Mouse (Mus musculus): ENCODE results near the gene Clock.

Gene Clock

DNA sequence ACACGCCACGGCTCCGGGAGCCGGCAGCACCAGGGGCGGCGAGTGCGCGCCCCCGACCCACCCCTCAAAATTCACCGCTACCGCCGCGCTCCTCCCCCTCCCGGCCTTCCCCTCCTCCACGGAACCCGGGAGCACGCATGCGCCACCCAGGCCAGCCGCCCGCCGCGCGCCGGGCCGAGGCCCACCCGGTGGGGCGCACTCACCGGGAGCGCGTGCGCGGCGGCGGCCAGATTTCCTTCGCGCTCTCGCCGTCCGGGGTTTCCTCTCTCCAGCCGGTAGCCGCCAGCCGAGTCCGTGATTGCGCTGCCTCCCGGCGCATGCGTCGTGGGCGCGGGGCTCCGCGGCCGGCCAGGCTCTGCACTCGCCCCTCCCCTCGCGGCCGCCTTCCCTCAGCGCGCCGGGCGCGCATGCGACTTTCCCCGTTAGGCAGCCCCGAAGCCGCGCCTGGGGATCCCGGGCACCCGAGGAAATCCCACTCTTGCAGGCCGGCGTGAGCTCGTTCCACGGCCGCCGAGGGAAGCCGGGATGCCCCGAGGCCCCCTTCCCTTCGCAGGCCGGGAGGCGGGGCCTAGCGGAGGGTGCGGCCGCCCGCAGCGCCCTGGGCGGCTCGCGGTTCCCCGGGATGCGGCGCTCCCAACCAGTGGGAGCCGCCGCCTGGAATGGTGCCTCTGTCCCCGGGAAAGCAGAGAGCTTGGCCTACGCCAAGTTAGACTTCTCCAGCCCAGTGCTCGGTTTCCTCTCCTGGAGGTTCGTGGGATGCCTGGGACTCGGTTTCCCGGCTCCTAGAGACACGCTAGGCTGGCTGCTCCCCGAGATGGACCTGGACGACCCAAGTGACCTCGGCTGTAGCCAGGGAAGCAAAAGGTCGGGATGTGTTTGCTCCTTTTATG lies at the start of gene Clock:
Gene Clock (minus strand): TSS at position 341 of the 890 bp plus-strand sequence.
- in situ Hi-C loops (cut with MboI; ENCODE audit: unreplicated experiment in 2 of 2): loop anchor here (5.0 kb wide), 2 partner anchors 162 to 167 kb away; partner anchors contain the start of gene Srd5a3 (in 1 of the 2)

- in situ Hi-C loops (cut with MboI; ENCODE audit: unreplicated experiment in 2 of 2): no loop called here
These were observed 47.5 kb upstream of the Clock start for GRCm38 (mm10) chr5:76351953-76352611.

DNA sequence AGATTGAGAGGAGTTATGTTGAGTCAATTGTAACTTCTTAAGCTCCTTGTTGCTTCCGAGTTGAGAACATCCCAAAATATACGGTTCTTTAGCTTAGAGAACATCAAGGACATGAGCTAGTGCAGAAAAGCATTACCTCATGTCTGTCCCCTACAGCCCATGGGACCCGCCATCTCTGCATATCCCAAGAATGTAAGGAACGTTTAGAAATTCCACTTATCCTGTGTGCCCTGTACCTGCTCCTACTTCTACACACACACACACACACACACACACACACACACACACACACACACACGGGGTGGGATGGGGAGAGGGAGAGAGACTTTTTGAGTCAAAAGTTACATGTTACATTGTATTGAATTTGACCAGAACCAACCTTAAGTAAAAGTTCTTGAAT lies 46.9 kb upstream of the Clock start:
- in situ Hi-C loops (cut with MboI; ENCODE audit: unreplicated experiment in 2 of 2): no loop called here

DNA sequence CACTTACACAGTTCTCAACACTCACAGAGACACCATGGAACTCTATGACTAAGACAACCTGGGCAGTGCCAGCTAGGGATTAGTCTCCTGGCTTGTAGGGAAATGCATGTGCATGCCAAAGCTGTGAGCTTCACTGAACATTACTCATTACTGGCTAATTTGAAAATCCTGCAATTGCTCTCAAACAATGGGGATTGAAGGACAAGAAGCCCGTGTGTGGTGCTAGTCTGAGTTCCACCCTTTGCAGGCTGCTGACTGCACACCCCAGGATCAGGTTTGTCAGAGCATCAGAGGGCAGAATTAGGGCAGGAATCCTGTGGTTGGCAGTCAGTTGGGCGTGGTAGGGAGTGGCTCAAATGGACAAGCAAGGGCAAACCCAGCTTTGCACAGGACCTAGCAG lies 41.5 kb upstream of the Clock start:
- in situ Hi-C loops (cut with MboI; ENCODE audit: unreplicated experiment in 2 of 2): no loop called here

DNA sequence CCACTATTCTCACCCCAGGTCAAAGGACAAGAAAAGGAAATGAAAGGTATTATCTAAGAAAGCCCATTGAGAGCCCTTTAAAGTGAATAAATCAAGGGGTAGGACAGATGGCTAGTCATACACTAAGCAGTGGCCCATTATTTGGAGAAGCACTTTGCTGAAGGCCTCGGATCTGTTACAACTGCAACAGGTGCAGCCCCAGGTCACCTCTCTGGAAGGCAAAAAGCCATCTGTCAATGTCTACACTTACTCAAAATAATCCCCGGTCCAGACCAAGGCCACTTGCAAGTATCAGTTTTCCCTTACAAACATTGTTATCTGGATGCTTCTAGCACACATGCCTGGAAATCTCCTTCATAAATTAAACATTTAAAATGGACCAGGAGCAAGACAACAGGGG lies 36.3 kb upstream of the Clock start:
- in situ Hi-C loops (cut with MboI; ENCODE audit: unreplicated experiment in 2 of 2): no loop called here

- in situ Hi-C loops (cut with MboI; ENCODE audit: unreplicated experiment in 2 of 2): loop anchor here in 1 of 2 experiments (10.0 kb wide), 1 partner anchor 58 kb away; no protein-coding TSS in a partner anchor
These were observed 32.5 kb upstream of the Clock start for GRCm38 (mm10) chr5:76337100-76337499.

DNA sequence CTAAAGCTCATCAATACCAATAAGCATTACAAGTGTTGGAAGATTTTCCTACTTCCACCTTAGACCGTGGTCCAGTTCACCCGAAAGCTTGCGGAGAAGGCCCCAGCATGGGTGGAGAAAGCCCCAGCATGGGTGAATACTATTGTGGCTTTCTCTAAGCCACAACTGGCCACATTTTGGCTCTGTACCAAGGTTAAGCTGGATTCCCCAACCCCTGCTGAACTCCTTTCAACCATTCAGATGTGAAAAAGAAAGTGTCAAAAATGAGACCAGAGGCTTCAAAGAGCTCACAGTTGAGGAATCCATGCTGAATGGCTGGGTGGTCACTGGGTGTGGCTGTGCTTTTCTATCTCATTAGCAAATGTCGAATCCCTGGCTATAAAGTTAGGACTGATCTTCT lies 29.2 kb upstream of the Clock start:
- in situ Hi-C loops (cut with MboI; ENCODE audit: unreplicated experiment in 2 of 2): loop anchor here in 1 of 2 experiments (10.0 kb wide), 1 partner anchor 61 kb away; no protein-coding TSS in a partner anchor

DNA sequence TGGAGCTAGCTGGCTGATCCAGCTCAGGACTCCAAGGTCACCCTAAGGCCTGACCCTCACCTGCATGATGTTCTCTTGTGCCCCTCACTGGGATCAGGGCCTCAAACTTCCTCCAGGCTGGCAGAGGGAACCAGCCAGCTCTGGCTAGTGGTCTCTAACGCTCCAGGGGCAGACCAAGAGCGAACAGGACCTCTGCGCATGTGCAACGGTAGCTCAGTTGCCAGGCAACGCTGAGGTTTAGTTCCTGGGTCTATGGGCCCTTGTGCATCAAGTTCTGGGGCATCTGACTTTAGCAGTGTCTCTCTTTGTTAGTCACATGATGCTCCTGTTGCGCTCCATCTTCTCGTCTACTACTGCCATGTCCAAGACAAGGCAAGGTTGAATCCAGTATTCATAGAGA lies 26.4 kb upstream of the Clock start, which contains the start of gene Pdcl2:
Gene Pdcl2 (minus strand): TSS at position 204 of the 400 bp plus-strand sequence.
- in situ Hi-C loops (cut with MboI; ENCODE audit: unreplicated experiment in 2 of 2): loop anchor here in 1 of 2 experiments (10.0 kb wide), 1 partner anchor 64 kb away; no protein-coding TSS in a partner anchor

DNA sequence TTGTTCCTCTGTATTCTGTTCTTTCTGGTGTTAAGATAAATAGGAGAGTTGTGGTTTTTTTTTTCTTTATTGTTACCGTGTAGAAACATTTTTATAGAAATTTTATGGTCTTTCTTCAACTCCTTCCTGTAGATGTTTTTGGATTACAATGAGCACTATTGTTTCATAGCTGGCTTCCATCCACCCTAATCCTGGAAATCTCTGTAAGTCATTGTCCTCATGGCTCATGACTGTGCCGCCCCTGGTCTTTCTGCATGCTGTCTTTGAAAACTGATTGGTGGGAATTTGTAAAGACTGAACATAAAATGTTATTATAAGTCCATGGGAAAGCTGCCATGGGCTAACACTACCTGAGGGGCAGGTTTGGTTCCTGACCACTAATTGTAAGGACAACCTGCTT lies 22.7 kb upstream of the Clock start:
- in situ Hi-C loops (cut with MboI; ENCODE audit: unreplicated experiment in 2 of 2): no loop called here

DNA sequence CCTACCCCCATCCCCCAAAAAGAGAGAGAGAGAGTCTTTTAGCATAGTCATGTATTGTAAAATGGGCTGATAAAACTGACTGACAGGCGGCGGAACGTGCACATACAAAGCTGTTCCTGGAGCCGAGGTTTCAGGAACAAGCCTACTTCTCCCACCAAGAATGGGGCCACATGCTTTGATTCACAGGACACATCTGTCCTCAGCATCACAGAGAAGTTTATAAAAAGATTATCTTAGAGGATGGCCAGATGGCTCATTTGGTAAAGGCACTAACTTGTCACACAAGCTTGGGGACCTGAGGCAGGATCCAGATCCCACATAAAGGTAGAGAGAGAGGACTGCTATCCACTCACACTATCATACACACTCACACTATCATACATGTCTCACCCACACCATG lies 20.5 kb upstream of the Clock start:
- in situ Hi-C loops (cut with MboI; ENCODE audit: unreplicated experiment in 2 of 2): no loop called here

DNA sequence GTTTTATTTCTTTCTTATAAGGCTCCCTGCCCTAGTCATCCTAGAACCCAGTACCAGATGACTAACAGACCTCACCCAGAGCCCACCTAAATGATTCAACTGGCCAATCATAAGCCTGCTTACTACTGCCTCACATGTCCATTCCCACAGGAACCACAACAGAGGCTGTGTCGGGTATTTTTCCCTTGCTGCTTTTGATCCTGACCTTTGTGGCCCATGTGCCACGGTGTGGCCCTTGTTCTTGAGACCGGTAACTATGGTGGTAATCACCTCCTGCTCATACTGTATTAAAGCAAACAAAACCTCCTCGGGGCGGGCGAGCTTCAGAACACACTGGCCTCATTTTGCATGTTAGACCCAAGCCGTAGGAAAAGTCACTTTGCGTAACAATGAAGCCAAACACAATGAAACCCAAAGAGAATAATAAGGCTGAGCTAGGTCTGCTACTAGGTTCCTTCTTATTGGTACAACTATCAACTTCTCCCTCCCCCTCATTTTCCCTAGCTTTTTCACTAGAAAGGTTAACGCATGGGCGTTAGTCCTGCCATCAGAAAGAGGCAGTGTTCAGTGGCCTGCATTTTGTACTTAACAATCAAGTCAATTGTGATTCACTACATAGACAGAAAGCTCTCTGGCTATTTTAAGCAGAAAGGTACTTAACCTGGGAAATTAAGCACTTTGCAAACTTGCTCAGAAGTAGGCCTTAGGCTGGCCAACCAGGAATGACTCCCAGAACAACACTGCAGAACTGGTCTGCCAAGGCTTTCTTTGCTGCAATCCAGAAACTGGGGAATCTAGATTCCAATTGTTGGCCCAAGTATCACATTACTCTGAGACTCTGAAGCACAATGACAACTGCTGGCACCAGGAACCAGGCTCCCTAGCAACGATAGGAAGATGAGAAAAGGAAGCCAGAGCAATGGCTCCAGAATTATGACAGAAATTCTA lies 16.9 kb upstream of the Clock start:
- in situ Hi-C loops (cut with MboI; ENCODE audit: unreplicated experiment in 2 of 2): no loop called here

DNA sequence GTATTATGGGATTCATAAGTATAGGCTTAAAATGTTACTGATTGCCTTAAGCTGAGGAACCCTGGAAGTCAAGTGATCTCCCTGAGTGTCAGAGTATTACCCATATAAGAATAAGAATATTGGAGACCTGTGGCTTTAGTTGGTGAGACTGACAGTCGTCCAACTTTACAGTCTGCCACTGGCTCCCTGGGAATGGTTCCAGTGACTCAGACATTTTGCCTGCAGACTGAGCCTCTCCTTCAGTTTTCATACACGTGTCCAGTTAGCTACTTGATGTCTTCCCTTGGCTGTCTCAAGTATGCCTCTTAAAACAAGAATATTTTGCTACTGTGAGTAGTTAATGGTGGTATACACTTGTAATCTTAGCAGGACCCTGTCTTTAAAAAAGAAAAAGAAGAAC lies 3.6 kb upstream of the Clock start:
- in situ Hi-C loops (cut with MboI; ENCODE audit: unreplicated experiment in 2 of 2): loop anchor here (5.0 kb wide), 2 partner anchors 166 to 171 kb away; partner anchors contain the start of gene Srd5a3 (in 1 of the 2)

- in situ Hi-C loops (cut with MboI; ENCODE audit: unreplicated experiment in 2 of 2): loop anchor here (5.0 kb wide), 2 partner anchors 164 to 169 kb away; partner anchors contain the start of gene Srd5a3 (in 1 of the 2)
These were observed 1.7 kb upstream of the Clock start for GRCm38 (mm10) chr5:76306261-76306660.

GRCm38 (mm10) chr5:76305616-76306015 lies 1.0 kb upstream of the Clock start:
- in situ Hi-C loops (cut with MboI; ENCODE audit: unreplicated experiment in 2 of 2): loop anchor here (5.0 kb wide), 2 partner anchors 163 to 168 kb away; partner anchors contain the start of gene Srd5a3 (in 1 of the 2)

DNA sequence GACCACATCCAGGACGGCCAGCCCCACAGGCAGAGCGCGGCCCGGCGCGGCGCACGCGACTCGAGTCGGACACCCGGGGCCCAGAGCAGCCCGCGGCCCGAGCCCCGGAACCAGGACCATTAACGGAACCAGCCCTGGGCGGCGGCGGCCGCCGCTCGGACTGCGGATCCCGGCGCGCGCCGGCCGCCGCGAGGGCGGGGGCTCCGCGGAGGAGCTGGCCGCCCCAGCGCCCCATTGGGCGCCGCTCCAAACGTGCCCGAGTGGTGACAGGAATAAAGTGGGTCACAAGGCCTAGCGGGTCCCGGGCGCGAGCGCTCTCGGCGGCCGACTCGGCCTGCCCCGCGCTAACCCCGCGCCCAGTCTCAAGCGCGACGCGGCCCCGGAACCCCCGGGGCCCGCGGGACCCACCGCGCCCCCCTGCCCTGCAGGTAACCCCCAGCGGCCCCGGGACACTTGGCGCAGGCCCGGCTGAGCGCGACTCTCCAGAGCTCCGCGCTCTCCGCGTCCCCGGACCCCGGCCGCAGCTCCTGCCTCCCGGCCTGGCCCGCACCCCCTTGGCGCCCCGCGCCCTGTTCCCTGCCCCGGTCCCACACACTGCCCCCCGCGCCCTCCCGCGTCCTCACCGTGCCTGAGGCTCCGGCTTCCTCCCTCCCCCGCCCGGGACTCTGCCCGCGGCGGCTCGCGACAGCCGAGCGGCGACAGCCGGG lies 694 bp downstream of the Clock start:
- in situ Hi-C loops (cut with MboI; ENCODE audit: unreplicated experiment in 2 of 2): no loop called here

DNA sequence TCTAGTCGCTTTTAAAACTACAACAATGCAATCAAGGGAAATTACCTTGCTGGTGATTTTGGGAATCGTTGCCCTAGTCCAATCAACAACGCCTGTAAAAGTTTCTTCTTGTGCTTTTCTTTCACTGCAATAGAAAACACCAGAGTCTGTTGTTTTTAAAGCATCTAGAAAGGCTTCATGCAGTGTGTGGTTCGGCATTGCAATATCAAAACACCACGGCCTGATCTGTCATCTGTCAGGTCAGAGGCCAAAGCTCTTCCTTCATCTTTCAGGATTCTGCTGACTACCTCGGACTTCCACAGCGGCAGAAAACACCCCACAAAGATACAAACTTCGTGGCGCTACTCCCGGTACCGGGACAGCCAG lies 1.2 kb downstream of the Clock start:
- in situ Hi-C loops (cut with MboI; ENCODE audit: unreplicated experiment in 2 of 2): no loop called here

GRCm38 (mm10) chr5:76302009-76302408 lies 2.6 kb downstream of the Clock start:
- in situ Hi-C loops (cut with MboI; ENCODE audit: unreplicated experiment in 2 of 2): no loop called here

DNA sequence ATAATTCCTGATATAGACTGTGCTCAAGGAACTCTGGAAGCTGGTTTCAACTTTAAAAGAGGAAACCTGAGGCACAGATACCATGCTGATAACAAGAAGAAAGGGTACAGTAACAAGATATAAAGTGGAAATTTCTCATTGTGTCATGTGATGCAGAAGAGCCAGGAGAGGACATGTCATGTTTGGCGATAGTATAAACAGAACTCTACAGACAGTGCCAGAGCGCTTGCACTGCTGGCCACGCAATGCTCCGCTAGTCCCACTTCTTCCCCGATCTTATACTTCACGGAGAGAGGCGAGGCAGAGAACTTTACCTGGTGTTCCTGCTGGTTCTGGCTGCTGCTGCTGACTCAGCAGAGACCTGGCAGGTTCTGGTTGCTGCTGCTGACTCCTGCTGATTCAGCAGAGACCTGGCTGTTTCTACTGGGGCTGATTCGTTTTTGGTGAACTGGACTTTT lies 15.3 kb downstream of the Clock start:
- in situ Hi-C loops (cut with MboI; ENCODE audit: unreplicated experiment in 2 of 2): no loop called here

DNA sequence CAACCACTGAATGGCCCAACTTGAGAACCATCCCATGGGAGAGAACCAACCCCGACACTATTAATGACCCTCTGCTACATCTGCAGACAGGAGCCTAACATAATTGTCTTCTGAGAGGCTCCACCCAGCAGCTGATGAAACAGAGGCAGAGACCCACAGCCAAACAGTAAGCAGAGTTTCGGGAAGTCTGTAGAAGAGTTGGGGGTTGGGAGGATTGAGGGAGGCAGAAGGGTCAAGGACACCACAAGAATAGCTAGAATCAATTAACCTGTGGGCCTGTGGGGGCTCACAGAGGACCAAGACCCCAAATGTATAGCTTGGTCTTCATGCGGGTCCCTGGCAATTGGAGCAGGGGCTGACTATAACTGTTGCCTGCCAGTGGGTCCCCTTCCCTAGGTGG lies 16.3 kb downstream of the Clock start:
- in situ Hi-C loops (cut with MboI; ENCODE audit: unreplicated experiment in 2 of 2): no loop called here
